Mouse (Mus musculus) thymus, postnatal 4 days (tissue): Measurements from ENCODE around the gene Cfap300.
A peak's percentile ranks its signal among the peaks of the same experiment; 100 is the strongest.

Experiments used
- DNase-seq: peaks from one replicate; pipeline ENCODE4 v3.0.0; 2021

Gene Cfap300

GRCm38 (mm10) chr9:8042338-8043043, at the start of gene Cfap300:
TSS of gene Cfap300 (minus strand) at chr9:8042823.
- DNase-seq, result peak; percentile 98

- no peak for DNase-seq
Observed at GRCm38 (mm10) chr9:8078882-8079281, 36.3 kb upstream of the Cfap300 start.

- DNase-seq, result peak; percentile 18
Observed at GRCm38 (mm10) chr9:8074345-8074744, 31.7 kb upstream of the Cfap300 start.

GRCm38 (mm10) chr9:8073203-8073755, 30.7 kb upstream of the Cfap300 start:
- DNase-seq, result no peak

GRCm38 (mm10) chr9:8059636-8060035, 17.0 kb upstream of the Cfap300 start:
- DNase-seq, result no peak

- DNase-seq, result no peak
Observed at GRCm38 (mm10) chr9:8054831-8055230, 12.2 kb upstream of the Cfap300 start.

- no peak for DNase-seq
Observed at GRCm38 (mm10) chr9:8043044-8043387, 393 bp upstream of the Cfap300 start.

- DNase-seq, result peak; percentile 45
Observed at GRCm38 (mm10) chr9:8035546-8035945, 7.1 kb downstream of the Cfap300 start.

GRCm38 (mm10) chr9:8035091-8035490, 7.5 kb downstream of the Cfap300 start:
- no peak for DNase-seq

GRCm38 (mm10) chr9:8034143-8034542, 8.5 kb downstream of the Cfap300 start:
- DNase-seq, result no peak

- no peak for DNase-seq
Observed at GRCm38 (mm10) chr9:8032847-8033246, 9.8 kb downstream of the Cfap300 start.

- no peak for DNase-seq
Observed at GRCm38 (mm10) chr9:8018609-8019008, 24.0 kb downstream of the Cfap300 start.

- peak; percentile 47 for DNase-seq
Observed at GRCm38 (mm10) chr9:8017253-8017913, 25.2 kb downstream of the Cfap300 start.

GRCm38 (mm10) chr9:8004370-8004991, 38.1 kb downstream of the Cfap300 start, which contains the start of gene Yap1:
TSS of gene Yap1 (minus strand) at chr9:8004596.
- peak; percentile 84 for DNase-seq

GRCm38 (mm10) chr9:8003301-8004271, 39.0 kb downstream of the Cfap300 start:
- DNase-seq, result peak; percentile 41

- no peak for DNase-seq
Observed at GRCm38 (mm10) chr9:8002806-8003205, 39.8 kb downstream of the Cfap300 start.

- DNase-seq, result no peak
Observed at GRCm38 (mm10) chr9:8001352-8001751, 41.3 kb downstream of the Cfap300 start.

GRCm38 (mm10) chr9:7994275-7994674, 48.3 kb downstream of the Cfap300 start:
- no peak for DNase-seq

GRCm38 (mm10) chr9:7992651-7993050, 50.0 kb downstream of the Cfap300 start:
- DNase-seq, result no peak

- DNase-seq, result no peak
Observed at GRCm38 (mm10) chr9:7990897-7991296, 51.7 kb downstream of the Cfap300 start.

GRCm38 (mm10) chr9:7987119-7987518, 55.5 kb downstream of the Cfap300 start:
- no peak for DNase-seq

GRCm38 (mm10) chr9:7984287-7984686, 58.3 kb downstream of the Cfap300 start:
- DNase-seq, result no peak

GRCm38 (mm10) chr9:7983665-7984064, 59.0 kb downstream of the Cfap300 start:
- DNase-seq, result no peak
